Mouse (Mus musculus): ENCODE measurements around the gene Sh2d6.
"Not testable (repeated sequence)": the region's sequence is repeated elsewhere in the genome, so short reads cannot be mapped to it uniquely, and the experiment has no call there.

The Sh2d6 gene

DNA sequence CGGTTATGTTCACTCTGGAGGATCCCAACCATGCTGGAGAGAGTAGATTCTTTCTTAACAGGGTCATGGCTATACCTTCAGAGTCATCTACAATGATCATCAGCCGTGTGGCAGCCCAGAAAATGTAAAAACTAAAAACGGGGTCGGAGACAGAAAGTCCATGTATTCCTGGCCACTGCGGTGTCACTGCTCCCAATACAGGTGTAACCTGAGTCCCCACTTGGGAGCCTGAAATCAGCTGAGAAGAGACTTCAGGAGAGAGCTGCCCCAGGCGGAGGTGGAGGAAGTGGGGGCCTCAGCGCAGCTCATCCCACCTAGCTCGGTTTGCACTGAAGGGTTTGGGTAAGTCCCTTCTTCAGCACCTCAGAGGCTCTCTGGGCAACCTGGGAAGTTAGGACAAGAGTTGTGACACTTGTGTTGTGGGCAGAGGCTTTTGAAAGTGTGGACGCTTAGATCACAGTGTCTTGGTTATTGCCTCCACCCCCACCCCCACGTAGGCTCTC lies 16.5 kb upstream of the Sh2d6 start:
- in situ Hi-C loops (cut with MboI, MseI): no loop called here

DNA sequence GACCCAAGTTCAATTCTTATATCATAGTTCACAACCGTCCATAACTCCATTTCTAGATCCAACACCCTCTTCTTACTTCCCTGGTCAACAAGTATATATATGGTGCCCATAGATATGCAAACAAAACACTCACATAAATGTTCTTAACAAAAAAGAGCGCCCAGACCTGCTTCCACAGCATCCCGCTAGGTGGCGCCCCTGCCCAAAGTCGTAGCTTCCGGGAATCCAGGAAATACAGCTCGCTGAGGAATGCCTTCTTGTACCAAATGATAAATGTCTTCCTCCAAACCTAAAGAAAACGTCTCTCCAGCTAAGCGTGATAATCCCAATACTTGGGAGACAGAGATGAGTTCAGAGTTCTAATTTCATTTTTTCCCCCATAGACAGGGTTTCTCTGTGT lies 13.7 kb upstream of the Sh2d6 start:
- in situ Hi-C loops (cut with MboI, MseI): no loop called here

DNA sequence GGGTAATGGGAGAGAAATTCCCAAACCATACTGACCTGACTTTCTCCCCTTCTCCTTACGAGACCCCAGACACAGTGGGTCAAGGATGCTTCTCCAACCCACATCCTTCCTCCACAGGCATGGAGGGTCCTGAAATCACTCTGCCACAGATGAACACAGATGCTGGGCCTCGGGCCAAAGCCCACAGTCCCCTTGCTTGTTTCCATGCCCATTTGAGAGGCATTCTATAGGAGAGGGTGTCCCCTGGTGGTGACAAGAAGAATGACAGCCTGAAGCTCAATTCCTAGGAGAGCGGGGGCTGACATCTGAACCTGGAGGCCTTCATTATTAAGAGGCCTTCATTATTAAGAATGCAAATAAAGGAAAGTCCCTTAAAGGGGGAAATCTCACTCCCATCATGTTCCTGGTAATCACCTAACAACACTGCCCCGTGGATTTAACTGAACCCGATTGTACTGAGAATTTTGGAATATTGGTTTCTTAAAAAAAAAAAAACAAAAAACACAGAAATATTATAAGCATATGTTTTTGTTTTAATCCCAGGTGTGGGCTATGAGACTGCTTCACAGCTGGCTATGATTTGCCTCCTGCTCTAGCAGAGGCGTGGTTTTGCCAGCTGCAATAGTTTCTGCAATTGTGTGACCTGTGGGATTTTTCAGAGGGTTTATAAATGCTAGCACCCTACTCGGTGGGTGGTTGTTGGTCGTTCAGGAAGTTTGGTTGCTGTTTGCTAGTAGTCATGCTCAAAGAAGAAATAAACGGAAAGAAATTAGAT lies 12.7 kb upstream of the Sh2d6 start:
- in situ Hi-C loops (cut with MboI, MseI): no loop called here

DNA sequence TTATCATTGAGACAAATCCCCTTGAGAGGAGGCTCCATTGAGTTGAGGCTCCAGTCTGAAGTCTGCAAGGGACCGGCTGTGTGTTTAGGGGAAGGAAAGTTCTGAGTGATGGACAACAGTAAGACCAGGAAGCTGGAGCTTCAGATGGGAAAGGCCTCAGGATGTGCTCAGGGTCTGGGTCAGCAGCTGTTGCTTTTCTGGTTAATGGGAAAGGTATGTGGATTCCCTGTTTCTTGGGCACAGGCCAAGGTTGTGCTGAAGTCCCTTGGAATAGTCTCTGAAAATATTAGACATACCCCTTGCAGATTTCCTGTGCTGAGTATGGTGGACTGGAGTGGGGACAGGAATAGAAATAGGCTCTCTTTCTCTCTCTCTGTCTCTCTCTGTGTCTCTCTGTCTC lies 12.0 kb upstream of the Sh2d6 start:
- in situ Hi-C loops (cut with MboI, MseI): not testable (repeated sequence)

DNA sequence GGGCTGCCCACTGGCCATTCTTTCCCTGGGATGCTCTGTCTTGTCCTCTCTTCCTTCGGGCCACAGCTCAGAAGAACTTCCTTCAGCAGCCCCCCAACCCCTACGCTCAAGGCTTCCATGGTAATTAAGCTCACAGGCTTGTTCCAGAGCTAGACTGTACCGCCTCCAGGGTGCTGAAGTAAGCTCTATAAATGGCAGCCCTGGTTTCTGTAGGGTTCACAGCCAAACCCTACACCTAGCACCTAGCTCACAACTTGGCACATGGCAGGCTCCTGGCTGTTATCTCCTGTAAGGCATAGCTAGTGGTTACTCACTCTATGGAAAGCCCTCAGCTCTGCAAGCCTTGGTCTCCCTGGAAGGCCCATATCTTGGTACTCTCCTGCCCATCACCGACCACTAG lies 11.1 kb upstream of the Sh2d6 start:
- in situ Hi-C loops (cut with MboI, MseI): no loop called here

DNA sequence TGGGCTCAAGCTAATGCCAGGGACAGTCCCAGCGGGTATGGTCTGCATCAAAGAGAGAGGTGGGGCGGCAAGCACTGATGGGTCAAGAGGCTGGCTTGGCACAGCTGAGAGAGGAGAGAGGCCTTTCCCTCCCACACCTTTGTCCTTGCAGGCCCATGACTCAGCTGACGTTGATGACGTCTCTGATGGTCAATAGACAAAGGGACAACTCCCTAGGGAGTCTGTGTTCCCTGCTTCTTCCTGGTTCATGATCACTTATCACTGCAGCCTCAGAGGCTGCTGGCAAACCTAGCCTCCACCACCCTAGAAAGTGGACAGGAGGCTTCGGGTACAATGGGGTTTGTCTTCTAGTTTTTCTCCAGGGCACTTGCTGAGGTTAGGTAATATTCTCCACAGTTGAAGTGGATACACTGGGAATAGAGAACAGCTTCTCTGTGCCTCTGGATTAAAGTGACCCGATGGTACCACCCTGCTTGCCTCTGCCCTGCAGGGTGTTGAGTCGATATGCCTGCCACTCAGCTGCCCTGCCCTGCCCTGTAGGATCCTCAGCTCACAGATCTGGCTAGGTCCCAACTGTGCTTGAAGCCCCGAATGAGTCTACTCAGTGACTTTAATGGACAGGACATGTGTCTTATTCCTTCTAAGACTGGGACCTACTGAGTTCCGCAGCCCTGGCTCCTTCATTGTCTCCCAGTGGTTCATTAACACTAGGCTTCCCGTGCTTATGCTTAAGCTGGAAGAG lies 7.1 kb upstream of the Sh2d6 start:
- in situ Hi-C loops (cut with MboI, MseI): loop anchor here (10.0 kb wide), 1 partner anchor 104 kb away; no protein-coding TSS in a partner anchor

DNA sequence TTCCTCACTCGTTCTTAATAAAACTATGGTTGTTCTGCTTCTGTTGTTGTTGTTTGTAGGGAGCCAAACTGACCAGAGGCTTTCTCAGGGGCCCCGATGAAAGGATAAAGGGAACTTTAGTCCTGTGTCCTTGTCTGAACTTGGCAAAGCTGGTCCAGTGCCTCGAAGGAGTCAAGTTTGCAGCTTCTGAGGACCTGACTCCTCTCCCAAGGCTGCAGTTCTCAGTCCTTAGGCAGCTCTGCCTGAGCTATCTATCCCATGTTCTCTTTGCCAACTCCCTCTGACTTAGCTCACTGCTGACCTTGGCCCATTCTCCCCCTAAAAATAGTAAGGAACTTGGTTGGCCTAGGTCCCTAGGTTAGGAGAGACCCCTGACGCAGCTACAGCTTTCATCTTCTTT lies 5.6 kb upstream of the Sh2d6 start:
- in situ Hi-C loops (cut with MboI, MseI): loop anchor here (10.0 kb wide), 1 partner anchor 102 kb away; no protein-coding TSS in a partner anchor

DNA sequence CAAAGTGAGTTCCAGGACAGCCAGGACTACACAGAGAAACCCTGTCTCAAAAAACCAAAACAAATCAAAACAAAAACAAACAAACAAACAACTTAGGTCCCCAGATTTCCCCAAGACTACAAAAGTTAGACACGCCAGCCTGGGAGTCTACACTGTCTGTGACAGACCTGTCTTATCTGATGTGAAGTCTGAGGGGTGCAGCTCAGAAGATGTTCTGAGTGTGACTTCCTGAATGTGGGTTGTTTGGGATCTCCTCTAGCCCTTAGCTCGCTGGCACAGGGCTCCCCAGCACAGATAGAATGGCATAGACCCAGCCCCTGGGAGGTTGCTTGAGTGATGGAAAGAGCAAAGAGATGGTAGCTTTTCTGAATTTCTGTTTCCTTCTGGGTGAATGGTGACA lies 2.7 kb upstream of the Sh2d6 start:
- in situ Hi-C loops (cut with MboI, MseI): loop anchor here (10.0 kb wide), 1 partner anchor 99 kb away; no protein-coding TSS in a partner anchor

DNA sequence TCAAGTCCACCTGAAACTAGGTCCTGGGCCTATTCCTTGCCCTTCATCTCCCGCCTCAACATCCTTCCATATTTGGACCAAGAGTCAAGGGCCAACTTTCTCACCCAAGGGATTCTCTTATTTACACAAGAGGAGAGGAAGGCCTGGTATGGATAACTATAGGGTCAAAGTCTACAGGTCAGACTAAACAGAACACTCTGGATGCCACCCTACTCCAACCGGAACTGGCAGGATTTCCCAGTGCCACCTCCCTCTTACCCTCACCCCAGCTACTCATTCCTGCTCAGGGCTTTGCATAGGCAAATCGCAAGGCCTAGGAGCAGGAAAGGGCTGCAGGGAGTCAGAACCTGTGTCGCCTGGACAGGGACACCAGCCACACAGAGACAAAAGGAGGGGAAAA lies 1.7 kb upstream of the Sh2d6 start:
- in situ Hi-C loops (cut with MboI, MseI): loop anchor here (10.0 kb wide), 1 partner anchor 98 kb away; no protein-coding TSS in a partner anchor

DNA sequence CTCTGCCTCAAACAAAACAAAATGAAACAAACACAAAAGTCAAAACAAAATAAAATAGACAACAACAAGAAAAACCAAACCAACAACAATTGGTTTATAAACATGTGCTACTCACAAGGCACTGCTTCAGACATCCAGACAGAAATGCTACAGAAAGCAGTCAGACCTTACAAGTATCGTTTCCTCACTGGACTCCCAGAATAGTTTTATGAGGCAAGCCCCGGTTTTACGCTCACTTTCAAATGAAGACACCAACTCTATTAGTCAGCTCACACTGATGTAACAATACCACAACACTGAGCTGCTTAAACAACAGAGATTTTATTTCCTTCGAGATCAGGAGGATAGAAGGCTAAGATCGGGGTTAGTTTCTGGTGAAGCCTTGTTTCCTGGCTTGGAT lies 781 bp upstream of the Sh2d6 start:
- in situ Hi-C loops (cut with MboI, MseI): loop anchor here (10.0 kb wide), 1 partner anchor 97 kb away; no protein-coding TSS in a partner anchor

DNA sequence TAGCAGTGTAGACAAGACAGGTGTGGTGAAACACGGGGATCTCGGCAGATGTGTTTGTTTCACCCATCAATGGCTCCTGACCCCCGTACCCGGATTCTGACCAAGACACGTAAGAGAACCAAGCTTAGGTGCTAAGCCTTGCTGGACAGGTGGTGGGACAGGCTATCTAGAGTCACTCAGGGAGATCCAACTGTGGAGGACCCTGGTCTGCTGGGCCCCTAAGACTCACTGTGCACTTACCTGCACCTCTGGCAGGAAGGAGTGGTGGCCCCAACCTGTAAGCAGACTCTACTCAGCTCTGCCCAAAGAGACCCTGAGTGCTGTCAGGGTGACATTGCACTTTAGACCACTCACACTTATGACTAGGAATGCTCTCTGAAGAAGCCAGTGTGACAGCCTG lies 603 bp downstream of the Sh2d6 start:
- in situ Hi-C loops (cut with MboI, MseI): loop anchor here (10.0 kb wide), 1 partner anchor 96 kb away; no protein-coding TSS in a partner anchor

DNA sequence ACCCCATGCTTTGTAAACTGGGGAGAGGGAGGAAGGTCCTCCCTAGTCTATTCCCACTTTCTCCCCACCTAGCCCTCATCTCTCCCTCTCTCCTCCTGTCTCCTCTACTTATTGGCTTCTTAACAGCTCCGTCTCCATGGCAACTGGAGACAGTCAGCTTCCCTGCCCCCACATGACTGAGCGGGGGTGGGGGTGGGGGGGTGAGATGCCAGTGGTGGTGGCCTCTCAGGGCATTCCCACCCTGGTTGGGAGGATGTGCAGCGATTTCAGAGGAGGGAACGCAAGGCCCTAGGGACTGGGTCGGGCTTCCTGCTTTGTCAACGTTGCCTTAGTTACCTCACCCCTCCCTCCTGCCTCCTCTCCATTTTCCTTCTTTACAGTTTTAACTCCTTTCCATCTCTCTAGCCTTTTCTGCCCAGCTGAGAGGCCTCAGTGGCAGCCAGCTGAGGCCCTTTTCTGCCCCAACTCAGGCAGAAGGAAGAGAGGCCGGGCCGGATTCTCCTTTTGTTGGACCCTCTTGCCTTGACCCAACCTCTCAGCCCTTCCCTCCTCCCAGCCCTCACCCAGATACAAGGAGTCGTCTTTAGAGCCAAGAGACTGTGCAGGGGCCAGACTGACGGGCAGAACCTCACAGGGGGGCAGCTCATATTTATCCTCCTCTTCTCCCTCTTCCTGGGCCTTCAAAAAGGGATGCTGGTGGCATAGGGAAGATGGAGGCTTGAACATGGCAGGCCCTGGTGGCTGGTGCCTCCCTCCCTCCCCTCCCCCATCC lies 1.4 kb downstream of the Sh2d6 start:
- in situ Hi-C loops (cut with MboI, MseI): loop anchor here (10.0 kb wide), 1 partner anchor 95 kb away; no protein-coding TSS in a partner anchor

DNA sequence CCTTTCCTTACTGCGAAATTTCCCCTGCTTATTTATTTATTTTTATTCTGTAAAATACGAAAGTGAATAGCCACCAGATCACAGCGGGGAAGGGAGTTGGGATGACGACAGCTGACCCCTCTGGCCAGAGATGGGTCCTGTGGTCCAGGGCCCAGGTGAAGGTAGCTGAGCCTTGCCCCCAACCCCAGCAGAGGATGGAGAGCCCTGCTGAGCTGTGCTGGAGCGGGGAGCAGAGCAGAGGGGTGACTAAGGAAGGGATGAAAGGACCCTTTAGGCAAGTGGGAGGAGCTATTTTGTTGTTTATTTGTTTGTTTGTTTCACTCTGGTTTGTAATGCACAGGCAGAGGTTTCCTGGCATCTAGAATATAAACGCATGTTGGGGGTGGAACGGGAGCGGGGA lies 2.2 kb downstream of the Sh2d6 start:
- in situ Hi-C loops (cut with MboI, MseI): no loop called here

DNA sequence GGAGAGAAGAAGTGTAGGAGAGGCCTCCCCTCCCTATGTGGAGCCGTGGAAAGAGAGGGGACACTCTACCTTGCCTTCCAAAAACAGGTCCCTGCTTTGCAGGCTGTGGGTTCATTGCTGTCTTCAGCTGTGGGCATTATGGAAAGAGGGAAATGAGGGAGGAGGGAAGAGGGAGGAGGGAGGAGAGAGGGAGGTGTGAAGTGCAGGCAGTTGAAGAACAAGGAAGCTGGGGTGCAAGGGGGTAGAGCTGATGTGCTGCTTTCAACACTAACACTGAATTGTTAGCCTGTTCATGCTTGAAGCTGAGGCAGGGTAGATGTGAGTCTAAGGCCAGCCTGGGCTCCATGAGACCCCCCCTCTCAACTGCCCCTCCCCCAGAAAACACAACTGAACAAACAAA lies 2.7 kb downstream of the Sh2d6 start:
- in situ Hi-C loops (cut with MboI, MseI): no loop called here

DNA sequence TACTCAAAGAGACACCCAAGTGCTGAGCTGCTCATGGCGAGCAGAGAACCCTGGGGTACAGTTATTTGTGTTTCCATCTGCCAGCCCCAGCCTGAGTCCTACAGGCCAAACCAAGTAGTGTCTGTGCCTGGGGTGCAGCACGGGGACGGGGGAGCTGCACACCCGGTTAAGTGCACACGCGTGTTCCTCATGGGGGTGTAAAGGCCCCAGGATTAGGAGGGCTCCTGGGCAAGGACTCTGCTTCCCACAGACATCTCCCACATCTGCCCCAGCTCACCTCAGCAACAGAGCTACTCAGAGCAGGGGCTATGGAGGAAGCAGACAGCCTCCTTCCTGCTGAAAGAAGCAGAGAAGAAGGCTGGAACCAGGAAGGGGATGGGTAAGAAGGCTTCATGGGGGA lies 5.9 kb downstream of the Sh2d6 start:
- in situ Hi-C loops (cut with MboI, MseI): no loop called here

DNA sequence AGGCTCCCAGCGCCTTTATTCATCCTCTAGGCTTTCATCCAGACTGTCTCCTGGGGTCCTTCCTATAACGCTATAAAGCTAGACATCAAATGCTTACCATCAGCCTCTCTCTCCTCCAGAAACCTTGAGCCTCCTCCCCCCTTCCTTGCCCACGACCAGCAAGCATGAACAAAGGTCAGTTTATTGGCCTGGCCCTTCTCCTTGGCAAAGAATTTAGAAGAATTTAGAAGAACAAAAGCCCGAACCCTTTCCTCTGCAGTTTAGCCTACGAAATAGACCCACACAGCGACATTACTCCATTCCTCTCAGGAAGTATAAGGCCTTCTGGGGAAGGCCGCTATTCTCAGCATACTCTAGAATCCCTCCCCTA lies 8.5 kb downstream of the Sh2d6 start:
- in situ Hi-C loops (cut with MboI, MseI): no loop called here

DNA sequence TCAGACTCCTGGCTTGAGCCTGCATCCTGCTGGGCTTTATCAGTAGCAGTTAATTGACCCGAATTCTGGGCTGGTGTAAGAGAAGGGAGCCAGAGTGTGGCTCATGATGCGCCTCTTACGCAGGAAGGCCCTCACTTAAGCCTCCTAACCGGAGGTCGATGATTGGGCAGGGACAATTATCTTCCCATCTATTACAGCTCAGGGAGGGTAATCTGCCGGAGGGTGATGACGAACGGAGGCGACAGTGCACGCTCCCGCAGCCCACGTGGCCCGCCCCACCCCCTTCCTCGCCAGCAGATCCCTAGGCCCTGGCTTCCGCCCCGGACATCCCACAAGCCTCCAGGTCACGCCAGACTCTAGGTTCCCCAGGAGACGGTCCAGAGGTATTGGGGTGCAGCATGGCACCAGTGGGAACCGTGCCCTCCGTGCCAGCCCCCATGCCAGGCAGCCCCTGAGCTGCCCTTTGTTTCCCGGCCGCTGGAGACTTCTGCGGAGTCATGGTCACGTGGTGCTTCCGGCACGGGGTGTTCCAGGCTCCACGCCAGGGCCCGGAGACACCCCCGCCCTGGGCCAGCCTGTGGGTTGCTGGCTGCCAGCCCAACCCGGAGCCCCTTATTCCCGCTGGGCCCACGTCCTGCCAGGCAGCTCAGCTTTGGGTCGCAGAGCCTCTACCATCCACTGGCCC lies 9.0 kb downstream of the Sh2d6 start:
- in situ Hi-C loops (cut with MboI, MseI): no loop called here

DNA sequence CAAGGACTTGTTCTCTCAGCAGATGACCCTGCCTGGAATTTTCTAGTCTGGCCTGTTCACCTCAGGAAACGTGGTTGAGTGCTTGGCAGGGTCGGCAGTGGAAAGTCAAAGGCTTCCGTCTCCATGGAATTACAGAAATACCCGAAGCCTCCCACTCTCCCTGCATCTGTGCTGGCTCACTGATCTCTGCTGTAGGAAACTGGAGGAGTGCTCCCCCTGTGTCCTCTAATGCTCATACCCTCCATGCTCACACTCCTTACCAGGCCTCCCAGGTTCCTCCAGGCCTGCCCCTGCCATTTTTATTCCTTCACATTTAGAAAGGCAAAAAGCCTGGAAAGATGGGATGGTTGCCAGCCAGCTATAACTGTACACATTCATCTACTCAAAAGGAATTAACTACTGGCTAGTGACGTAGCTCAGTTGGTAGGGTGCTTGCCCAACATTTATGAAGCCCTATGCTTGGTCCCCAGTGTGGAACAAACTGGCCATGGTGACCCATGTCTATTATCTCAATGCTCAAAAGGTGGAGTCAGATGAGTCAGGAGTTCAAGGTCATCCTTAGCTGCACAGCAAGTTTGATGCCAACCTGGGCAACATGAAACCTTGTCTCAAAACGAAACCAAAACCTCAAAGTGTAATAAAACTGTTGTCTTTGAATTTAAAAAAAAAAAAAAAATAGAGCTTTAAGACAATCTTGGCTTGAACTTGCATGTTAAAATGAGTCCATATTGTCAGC lies 10.7 kb downstream of the Sh2d6 start:
- in situ Hi-C loops (cut with MboI, MseI): no loop called here

DNA sequence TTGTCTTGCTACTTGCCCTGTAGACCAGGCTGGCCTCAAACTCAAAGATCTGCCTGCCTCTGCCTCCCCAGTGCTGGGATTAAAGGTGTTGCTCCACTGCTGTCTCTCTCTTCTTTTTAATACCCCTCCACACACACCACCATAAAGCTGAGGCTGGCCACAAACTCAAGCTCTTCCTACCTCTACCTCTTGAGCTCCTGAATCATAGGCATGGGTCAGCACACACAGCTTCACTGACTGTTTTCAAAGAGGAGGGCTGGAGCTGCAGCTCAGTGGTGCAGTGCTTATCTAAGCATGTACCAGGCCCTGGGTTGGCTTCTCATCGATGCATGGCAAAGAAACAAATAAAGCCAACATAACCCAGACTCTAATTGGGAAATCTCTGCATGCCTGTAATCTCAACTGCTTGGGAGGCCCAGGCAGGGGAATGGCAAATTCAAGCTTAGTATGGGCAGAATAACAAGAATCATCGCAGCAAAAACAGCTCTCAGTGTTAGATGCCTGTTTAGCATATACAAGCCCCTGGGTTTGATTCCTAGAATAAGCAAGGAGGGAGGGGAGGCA lies 11.6 kb downstream of the Sh2d6 start:
- in situ Hi-C loops (cut with MboI, MseI): no loop called here

DNA sequence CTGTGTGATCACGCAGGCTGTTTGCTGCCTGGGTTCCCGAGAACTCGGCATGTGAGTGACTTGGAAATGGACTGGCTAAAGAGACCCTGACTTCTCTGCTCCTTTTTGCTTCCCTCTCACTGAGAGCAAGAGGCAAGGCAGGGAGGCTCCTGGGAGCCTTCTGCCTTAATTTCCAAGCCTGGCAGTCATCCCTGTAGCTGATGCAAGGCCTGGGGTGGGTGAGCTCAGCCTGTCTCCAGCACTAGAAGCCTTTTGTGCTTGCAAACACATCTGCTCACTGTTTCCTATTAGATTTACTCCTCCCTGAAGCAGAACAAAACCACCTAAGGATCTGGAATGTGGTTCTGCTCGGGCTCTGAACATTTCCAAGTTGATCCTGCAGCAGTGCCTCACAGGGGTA lies 12.9 kb downstream of the Sh2d6 start:
- in situ Hi-C loops (cut with MboI, MseI): no loop called here

Data from T-helper 2 cell (primary cell).